Mouse (Mus musculus): ENCODE measurements around the gene Vps13d.

Gene Vps13d

DNA sequence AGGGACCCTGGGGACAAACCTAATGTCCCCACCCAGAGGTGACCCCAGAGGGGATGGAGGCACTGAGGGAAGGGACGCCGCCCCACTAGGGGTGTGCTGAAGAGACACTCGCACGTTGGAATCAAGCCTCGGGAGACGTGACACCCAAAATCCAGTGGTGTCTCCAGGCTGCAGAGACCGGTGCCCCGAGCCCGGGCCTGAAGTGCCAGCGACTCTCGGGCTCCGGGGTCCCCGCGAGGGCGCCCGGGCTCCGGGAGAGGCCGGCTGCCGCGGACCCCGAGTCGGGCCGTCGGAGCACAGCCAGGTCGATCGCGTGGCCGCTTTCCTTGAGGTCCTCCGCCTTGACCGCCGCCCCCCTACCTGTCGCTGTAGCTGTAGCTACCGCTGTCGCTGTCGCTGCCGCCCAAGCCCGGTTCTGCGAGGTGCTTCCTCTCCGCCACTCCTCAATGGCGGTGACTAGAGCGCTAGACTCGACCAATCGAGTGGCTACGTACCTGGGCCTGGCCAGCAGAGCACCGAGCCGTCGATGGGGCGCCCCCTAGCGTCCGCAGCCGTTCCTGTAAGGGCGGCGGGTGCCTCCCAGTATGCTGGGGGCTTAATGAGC is at the start of gene Vps13d:
TSS of gene Vps13d (minus strand) at position 447 of the 604 bp plus-strand sequence.
- DNase-seq (ENCODE audit: low spot score), result peak; percentile 91

DNA sequence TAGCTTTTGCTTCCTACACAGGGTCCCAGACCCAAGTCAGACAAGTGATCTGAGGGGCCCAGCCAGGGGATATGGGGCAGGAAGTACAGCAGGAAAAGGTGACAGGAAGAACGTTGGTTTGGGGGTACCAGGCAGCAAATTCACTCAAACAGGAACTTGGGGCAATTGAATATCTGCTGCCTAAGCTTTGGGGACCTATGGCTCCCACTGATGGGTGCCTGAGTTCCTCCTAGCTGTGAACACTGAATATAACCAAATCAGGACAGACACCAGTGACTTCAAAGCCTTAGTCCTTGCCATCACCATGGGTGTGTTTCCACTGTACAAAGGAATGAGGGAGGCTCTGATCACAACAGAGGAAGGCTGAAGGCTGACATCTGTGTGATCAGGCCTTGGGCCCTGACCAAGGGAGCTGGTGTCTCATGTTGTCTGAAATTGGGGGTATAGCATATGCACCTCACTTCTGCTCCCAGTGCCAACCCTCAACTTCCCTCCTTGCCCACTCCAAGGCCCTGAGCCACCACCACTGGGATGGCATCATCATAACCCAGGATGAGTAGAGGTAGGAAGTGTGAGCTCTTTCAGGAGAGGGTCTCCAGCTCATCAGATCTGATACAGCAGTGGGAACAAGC is 48.0 kb upstream of the Vps13d start:
- no peak for DNase-seq (ENCODE audit: low spot score)

DNA sequence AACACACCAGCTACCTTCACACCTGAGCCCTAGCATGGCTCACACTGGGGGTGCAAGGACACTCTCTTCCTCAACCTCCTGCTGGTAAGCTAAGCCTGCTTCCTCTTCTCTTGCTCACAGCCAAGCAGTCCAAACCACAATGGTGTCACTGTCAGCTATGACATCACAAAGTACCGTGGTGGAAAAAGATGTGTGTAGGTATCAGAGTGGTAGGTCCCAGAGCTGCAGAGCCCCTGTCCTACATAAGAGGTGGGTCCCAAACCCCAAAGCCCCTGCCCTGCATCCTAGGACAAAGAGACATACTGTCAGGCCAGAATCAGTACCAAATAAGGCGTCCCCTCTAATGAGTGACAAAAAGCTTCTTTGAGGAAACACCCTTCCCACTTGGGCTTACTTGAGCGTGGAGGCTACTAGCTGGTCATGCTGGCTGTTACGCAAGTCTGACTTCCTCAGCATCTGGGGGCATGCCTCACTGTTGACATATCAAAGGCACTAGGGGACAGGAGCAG is 46.0 kb upstream of the Vps13d start:
- peak; percentile 72 for DNase-seq (ENCODE audit: low spot score)

DNA sequence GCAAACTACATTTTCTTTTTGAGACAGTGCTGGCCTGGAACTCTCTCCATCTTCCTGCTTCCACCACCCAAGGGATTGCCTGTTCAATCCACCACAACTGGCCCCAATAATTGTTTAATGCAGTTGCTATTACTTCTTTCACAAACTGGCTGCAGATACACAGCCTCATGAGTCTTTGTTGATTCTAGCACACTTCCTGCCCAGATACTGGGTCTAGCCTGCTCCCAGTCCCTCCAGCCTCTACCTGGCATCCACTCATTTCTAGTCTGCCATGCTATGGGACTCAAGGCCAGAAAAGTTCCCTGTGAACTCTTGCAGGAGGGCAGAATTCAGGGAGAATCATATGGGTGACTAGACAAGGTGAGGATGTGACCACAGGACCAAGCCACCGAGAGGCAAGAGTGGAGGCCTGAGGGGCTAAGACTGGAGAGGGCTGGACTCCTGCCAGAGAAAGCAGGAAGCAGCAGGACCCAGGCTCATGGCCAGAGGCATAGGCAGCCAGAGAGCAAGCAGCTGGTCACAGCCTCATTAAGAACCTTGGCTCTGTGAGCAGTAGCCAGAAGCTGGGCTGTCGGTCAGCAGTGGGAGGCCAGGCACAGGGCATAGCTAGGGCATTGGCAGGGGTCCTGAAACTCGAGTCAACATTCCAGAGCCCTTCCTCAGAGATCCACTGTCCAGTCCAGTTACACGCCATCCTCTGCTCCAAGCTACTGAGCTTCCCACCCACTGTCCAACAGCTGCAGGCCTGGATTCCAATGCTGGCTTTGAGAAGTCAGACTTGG is 44.4 kb upstream of the Vps13d start:
- DNase-seq (ENCODE audit: low spot score), result peak; percentile 62

DNA sequence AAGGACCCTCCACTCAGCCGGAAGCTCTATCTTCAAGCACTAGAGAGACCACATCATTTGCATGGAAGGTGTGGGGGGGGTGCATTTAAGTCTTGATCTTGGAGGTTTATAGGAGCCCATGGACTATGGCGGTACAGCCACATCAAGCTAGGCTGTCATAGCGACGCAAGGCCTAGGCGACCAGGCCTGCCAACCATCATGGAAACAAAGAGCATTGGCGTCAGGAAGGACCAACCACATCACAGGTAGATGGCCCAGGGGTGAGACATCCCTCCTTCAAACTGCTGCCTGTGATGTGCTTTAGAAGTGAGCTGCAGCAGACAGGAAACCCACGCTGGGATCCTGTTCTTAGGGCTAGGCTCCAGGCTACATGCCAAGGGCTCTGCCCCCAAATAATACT is 41.2 kb upstream of the Vps13d start:
- no peak for DNase-seq (ENCODE audit: low spot score)

DNA sequence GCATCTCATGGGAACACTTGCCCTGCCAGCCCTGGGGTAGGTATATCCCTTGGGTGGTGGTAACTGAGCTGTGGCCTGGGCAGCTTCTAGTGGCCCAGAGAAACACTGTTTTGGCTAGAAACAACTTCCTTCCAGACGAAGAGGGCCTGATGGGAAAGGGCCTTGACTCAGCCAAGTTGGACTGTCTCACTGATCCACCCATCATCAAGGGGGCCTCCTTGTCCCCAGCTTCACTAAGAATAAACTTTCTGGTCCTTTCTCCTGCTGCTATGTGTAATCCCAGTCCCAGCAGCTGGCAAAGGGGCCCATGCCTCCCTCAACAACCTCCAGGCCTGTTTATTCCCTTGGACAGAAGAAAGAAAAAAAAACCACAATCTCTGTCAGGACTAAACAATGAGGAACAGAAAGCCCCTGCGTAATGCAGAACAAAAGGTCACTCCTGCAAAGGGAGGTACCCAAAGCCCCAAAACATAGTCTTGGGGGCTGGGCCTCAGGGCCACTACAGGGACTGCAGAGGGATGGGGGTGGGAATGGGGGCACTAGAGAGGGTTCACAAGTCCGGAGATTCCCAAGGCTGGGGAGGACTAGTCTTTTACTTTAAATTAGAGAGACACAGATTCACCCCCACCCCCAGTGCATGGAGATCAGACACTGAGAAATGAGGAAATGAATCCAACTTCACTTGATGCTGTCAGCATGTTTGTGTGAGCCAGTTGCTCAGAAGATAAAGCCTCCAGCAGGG is 38.9 kb upstream of the Vps13d start:
- DNase-seq (ENCODE audit: low spot score), result peak; percentile 41

DNA sequence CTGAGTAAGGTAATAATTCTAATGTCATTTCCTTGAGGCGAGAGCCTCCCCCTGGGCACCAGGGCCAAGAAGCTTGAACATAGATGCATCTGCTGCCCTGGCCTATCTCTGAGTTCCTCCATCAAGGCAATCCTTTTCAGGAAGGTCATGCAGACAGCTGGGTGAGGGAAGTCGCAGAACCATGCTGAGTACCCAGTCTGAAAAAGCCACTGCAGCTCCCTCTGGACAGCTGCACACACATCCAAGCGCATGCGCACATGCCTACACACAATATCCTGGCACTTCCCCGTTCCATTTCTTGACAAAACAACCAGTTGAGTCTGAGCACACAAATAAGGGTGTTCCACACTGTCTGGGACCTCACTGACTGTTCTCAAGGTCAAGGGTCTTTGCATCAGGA is 36.9 kb upstream of the Vps13d start:
- no peak for DNase-seq (ENCODE audit: low spot score)

DNA sequence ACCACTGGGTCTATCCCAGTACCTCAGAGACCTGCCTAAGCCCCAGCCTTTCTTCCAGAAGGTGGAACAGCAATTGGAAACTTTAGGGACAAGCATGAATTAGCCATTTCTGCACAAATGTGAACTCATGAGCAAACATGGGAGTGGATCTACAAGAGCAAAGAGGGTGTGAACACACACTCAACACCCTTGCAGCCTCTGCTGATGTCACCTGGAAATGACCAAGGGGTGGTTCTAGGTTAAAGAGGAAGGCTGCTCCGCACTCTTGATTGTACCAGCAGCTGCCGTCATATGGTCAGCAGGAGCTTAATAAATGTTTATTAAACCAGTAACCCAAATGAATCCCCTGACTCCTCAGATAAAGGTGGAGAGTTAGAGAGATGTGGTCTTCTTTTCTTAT is 35.8 kb upstream of the Vps13d start:
- DNase-seq (ENCODE audit: low spot score), result no peak

DNA sequence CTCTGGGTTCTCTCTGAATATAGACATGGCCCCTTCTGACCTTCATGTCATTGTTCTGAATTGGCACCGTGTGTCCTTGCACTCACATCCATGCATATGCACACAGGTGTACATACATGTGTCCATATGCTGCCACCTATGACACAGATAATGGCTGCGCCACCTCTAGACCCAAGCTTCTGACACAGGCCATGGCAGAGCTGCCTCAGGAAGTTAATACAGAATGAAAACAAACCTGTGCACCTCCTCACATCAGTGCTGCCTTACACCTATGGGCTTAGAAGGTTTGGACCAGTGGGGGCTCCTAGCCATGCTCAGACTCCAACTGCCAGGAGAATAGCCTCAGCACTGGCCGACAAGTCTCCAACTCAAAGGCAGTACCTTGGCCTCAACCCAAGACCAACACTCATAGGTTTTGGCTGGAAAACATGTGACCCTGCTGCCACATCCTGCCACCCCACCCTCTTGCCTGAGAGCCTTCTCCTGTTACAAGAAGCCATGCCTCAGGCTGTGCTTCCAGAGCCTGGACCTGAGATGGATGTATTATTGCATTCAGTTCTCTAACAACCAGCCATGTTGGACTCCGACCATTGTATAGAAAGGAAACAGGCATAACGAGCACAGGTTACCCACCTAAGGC is 34.8 kb upstream of the Vps13d start:
- DNase-seq (ENCODE audit: low spot score), result peak; percentile 64

DNA sequence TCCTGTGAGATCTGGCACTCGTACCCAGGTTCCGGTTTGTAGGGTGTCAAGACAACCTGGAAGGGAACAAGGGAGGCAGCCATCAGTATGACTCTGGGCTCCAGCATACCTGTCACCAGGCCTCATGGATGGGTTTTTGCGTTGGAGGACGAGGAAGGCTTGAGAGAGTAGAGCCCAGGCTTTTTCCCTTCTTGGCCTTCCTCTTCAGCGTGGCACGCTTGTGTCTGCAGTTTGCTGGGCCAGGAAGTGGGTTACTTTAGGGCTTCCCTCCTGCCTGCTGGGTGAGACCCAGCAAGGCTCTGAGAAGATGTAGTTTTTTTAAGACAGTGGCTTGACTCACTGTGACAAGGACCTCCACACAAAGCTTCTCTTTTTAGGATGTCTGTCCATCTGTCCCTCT is 34.2 kb upstream of the Vps13d start:
- DNase-seq (ENCODE audit: low spot score), result no peak

DNA sequence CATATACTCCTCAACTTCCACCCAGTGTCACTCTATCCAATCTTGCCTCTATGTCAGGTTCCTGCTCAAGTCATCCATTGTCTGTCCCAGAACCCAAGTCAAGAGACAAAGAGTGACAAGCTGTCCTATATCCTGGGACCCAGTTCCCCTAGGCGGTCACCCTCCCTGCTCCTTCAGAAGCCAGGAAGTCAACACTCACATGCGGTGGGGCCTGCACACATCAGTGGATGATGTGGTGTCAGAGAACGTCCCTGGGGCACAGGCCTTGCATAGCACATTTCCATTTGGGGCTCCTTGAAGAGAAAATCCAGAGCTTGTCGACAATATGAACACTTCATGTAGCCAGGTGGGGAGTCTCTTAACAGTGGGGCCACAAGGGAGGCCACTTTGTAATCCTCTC is 29.8 kb upstream of the Vps13d start:
- DNase-seq (ENCODE audit: low spot score), result no peak

DNA sequence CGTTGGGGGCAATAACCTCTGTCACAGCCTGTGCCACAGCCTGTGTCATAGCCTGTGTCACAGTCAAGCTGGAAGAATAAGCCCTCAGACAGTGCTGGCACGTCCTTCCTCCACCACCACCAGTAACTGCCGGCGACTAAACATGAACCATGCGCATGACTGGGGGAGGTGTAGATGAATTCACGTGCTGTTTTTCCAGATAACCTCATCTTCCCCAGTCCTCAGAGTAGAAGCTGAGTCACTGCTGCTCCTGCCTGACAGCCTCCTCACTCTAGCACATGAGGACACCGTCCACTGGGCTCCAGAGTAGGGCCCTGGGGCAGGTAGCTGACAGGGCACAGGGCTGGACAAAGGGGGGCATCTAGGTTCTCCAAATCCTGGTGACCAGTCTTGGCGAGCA is 27.3 kb upstream of the Vps13d start:
- no peak for DNase-seq (ENCODE audit: low spot score)

DNA sequence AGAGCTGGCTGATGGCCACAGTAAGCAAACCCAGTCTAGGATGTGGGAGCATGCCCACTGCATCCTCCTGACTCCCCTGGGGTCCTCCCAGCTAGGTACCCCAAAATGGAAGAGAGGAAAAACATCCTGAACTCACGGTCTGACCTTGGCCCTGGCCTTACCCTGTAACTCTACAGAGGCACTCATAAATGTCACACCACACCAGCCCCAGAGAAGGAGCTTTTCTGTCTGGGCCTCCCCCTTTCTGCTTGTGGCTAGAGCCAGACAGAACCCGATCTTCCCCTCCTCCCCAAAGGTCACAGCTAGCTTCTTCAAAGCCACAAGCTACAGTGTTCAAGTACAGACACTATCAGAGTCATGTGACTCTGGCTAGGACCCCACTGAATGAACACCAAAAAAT is 26.6 kb upstream of the Vps13d start:
- DNase-seq (ENCODE audit: low spot score), result no peak

DNA sequence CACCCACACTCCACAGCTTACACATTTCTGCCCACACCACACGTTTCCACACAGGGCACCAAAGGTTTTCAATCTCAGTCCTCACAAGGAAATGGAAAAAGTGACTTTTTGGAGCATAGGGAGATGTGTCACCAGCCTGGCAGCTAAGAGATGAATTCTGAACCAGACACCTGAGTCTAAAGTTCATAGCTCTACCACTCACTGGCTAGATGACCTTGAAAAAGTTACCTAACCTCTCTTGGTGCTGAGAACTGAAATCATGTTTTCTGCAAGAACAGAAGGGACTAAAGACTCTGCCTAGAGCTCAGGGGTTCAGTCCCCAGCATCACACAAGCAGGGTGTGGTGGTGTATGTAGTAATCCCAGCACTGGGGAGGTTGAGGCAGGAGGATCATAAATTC is 25.2 kb upstream of the Vps13d start:
- no peak for DNase-seq (ENCODE audit: low spot score)

DNA sequence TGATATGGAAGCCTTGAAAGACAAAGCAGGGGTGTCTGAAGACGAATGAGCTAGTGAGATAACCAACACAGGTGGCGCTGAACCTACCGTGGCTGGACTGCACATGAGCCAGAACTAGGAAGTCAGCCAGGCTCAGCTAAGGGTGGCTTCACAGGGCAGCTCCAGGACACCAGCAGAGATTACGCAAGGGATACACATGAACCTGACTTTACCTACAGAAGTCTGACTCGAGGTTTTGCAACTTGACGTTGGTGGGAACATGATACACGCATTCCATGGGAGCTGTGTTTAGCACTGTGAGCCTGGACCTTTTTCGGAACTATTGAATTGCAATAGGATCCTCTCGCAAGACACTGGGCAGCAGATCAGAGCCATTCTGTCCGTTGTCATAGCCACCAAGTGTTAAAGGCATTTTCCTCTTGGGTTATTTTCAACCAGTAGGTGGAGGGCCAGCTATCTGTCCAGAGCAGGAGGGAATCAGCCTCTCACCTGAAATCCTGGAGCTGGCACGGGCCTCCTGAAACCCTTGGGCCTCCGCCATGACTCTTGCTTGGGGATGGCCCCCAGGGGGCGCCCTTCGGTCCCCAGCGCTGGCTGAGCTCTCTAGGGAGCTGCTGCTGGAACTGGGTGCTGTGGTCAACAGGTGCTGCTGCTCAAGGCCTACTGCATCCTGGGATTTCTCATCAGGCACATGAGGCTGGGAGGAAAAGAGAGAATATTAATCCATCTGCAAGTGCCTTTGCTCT is 24.6 kb upstream of the Vps13d start:
- DNase-seq (ENCODE audit: low spot score), result peak; percentile 57

DNA sequence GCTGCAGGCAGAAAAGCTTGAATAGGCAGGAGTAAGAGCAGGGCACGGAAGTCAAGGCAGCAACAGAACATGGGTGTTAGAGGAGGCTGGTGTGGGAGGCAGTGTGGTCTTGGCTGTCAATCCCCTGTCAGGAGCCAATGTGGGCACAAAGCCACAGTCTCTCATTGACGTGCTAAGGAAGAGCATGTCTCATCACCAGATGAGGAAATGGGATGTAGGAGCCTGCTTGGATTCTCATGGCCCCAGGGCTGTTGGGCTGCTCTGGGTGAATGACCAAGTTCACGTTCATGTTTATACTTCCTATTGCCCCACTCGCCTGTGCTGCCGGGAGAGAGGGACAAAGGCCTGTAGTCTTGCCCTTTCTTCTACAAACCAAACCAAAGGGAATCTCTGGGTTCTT is 23.0 kb upstream of the Vps13d start:
- no peak for DNase-seq (ENCODE audit: low spot score)

DNA sequence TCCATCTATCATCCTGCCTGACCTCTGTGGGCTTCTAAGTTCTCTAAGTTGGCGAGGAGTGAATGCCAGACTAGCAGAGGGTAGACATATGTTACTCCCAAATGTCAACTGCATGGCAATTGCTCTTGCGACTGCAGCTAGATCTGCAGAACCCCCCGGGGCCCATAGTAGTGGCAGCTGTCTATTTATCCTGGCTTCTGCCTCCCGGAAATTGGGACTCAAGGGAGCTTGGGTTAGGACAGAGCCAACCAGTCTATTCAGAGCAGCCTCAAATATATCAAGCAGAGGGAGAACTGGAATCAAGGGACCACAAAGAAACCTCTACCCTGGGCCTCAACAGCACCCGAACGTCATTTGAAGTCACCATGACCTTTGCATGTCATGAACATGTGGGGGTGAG is 22.2 kb upstream of the Vps13d start:
- no peak for DNase-seq (ENCODE audit: low spot score)

DNA sequence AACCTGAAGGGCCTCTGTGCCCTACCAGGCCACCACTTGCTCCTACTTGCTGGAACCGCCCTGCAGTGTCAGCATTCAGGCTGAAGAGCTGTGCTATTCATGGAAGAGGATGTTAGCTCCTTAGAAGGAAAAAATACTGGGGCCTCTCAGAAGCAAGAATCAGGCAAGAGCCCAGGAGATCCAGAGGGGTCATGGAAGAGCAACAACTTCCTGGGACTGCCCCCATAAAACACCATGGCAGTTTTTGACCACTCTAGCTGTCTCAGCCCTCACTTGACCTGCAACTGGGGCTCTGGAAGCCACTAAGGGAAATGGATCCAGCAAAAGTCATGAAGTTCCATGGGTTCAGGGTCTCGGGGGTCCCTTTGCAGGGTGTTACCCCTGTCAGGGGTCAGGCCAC is 20.6 kb upstream of the Vps13d start:
- no peak for DNase-seq (ENCODE audit: low spot score)

DNA sequence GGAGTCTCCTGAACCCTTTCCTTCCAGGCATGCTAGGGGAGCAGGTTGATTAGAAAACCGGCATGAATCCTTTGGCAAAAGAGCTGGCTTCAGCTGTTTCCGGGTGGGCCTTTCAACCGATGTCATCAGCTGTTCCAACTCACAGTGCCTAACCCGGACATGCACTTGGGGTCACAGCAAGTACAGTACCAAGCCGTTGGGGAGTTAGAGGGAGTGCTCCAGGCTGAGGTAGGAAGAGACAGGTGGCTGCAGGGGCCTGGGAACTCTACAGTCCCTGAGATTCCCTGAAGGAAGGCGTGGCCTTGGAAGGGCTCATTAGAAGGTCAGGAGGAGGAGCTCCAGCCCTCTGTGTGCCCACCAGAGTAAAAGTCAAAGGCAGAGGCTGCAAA is 20.0 kb upstream of the Vps13d start:
- no peak for DNase-seq (ENCODE audit: low spot score)

DNA sequence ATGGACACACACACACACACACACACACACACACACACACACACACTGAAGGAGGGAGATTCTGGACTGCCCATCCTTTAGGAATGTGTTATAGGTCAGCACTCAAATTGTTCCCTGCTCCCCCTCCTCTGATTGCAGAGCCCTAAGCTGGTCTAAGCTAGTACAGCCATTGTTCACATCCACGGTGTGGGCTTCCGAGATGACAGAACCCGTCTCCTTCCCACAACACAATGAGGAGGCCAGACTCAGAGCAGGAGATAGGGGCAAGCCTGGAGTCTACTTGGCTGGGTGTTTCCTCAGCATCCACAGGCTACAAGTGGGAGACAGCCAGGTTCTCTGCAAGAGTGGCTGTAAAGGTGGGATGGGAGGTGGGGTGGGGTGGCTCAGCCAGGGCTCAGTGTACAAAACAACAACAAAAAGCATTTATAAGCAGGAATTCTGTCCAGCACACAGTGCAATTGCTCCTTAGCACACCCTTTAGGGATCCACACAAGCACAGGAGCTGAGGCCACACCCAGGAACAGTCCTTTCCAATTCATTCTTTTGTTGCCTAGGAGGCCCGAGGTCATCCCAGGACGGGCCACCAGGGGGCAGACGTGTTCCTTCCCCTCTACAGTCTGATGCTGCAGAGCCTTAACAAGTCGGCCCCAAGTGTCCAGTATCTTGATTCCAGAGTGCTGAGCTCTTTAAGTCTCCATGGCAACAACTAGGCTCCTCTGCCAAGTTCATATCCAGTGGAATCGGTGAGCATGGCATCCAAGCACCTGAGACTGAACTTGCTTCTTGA is 19.4 kb upstream of the Vps13d start:
- peak; percentile 92 for DNase-seq (ENCODE audit: low spot score)

DNA sequence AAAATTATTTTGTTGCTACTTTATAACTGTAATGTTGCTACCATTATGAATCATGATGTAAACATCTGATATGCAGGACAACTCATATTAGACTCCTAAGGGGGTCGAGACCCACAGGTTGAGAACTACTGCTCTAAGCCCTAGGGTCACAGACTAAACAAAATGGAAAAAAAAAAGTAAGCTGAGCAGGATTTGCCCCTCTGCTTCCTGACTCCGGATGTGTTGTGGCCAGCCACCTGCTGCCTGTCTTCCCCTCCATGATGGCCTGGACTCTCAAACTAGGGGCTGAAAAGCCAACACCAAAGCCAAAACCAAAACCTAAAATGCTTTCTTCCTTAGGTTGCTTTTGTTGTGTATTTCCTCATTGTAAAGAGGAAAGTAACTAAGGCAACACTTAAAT is 16.3 kb upstream of the Vps13d start:
- DNase-seq (ENCODE audit: low spot score), result no peak
